Mouse (Mus musculus) G1E (cell line): ENCODE results near the gene Ccnt1. TPM values are rescaled to one million over a fixed set of nuclear protein-coding genes. Genes with fewer than 3 reads are reported as not detected.

Experiments used
- ATAC-seq: 2 replicates; pipeline ENCODE4 v1.8.0; 2016; ENCODE audit warnings: mild to moderate bottlenecking; ENCODE audit not compliant: insufficient number of reproducible peaks, poor library complexity, low FRiP score, severe bottlenecking; ENCODE audit errors: extremely low read depth
- DNase-seq: peaks from one replicate; pipeline ENCODE4 v3.0.0; 2012; ENCODE audit warnings: low spot score
- H3K27me3 ChIP-seq: 2 replicates; pipeline ENCODE4 v1.6.1; 2012; ENCODE audit warnings: mild to moderate bottlenecking, low read length, inconsistent platforms; ENCODE audit not compliant: insufficient read depth
- H3K36me3 ChIP-seq: replicated peaks from 2 replicates; pipeline ENCODE3; 2012; ENCODE audit warnings: mild to moderate bottlenecking, inconsistent platforms
- H3K4me1 ChIP-seq: 2 replicates; pipeline ENCODE4 v1.6.1; 2012; ENCODE audit warnings: low read depth, low read length, inconsistent platforms, mixed read lengths; ENCODE audit not compliant: insufficient read depth
- H3K4me3 ChIP-seq: 2 replicates; pipeline ENCODE4 v1.5.1; 2012; ENCODE audit warnings: low read depth, mild to moderate bottlenecking, inconsistent platforms, low read length, moderate library complexity, mixed read lengths
- H3K9me3 ChIP-seq: replicated peaks from 2 replicates; pipeline ENCODE4 v1.6.1; 2012; ENCODE audit warnings: inconsistent platforms
- CTCF ChIP-seq: IDR thresholded peaks from 2 replicates; pipeline ENCODE4 v1.5.1; 2012; ENCODE audit warnings: low read depth, low read length, inconsistent platforms, mixed read lengths
- GATA1 ChIP-seq: IDR thresholded peaks from 2 replicates; pipeline ENCODE4 v1.6.1; 2012; ENCODE audit warnings: borderline replicate concordance, low read length, inconsistent platforms, mixed read lengths
- GATA2 ChIP-seq: IDR thresholded peaks from 2 replicates; pipeline ENCODE4 v1.6.1; 2012; ENCODE audit warnings: low read depth, low read length, inconsistent platforms, borderline replicate concordance
- POLR2AphosphoS5 ChIP-seq: IDR thresholded peaks from 2 replicates; pipeline ENCODE4 v1.6.1; 2012; ENCODE audit warnings: low read depth, low read length, inconsistent platforms; ENCODE audit not compliant: insufficient replicate concordance
- TAL1 ChIP-seq: conservative IDR thresholded peaks from 2 replicates; pipeline ENCODE4 v1.6.1; 2012; ENCODE audit warnings: low read depth, low read length, inconsistent platforms, mixed read lengths
- polyA plus RNA-seq: library from polyadenylated mRNA; stranded (reverse); fragments of >175 nt; gene quantifications from 2 replicates; pipeline ENCODE4 v1.2.3, GENCODE M21; 2012
- total RNA-seq, 2 experiments: library from RNA; stranded (forward) in 1 of 2; stranded (reverse) in 1 of 2; fragments of 200-1000 nt in 1 of 2; fragments of >200 nt in 1 of 2; fragmentation: Nextera tagmentation in 1 of 2; gene quantifications; 2 replicates each; pipeline ENCODE4 v1.2.3; 2014 to 2017

The Ccnt1 gene
- total and polyA plus RNA-seq, 3 experiments = 6.4 to 78.2 (median 76.1) TPM

DNA sequence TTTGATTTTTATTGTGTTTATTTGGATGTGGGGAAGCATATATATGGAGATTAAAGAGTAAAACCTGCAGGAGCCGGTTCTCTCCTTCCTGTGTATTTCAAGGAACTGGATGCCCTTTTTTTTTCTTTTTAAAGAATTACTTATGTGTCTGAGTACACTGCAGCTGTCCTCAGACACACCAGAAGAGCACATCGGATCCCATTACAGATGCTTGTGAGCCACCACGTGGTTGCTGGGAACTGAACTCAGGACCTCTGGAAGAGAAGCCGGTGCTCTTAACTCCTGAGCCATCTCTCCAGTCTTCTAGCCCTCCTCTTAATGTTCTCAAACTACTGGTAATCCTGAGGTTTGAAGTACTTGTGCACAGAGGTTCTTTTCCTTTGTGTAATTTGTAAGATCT is 32.8 kb downstream of the Ccnt1 start:
- ATAC-seq = no peak
- no peak overlapping the region for H3K4me3 ChIP-seq
- H3K36me3 ChIP-seq = peaks cover 64% of the 10 kb centered on the region
- no peaks in the 10 kb centered on the region for H3K9me3 ChIP-seq
- TF ChIP-seq POLR2AphosphoS5 (no peak), GATA2 (no peak), GATA1 (no peak), CTCF (no peak), TAL1 (no peak)
- DNase-seq = no peak
- no peaks in the 10 kb centered on the region for H3K27me3 ChIP-seq
- peaks cover 14% of the 10 kb centered on the region; the same call in 1 of the 2 replicates for H3K4me1 ChIP-seq

DNA sequence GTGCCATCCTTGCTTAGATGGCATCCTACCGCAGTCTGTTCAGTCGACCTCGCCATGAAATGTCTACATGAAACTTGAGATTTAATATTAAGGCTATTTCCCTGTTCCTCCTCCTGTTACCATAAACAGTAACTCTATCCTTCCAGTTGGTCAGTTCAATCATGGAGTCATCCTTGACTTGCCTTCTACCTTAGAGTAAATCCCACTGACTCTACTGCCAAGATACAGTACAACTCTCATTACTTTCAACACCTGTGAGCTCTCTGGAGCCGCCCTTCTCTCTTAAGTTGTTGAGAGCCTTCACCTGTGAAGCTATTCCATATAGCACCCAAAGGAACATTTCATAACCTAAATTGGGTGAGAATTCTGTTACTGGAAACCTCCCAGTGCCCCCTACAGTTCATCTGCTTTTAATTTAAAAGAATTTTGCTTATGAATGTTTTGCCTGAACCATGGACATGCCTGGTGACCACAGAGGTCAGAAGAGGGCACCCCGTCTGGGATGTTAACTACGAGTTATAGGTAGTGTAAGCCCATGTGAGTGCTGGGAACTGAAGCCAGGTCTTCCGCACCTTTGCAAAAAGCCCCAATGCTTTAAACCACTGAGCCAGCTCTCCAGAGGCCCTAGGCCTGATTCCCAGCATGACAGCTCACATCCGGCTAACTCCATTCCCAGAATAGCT is 33.8 kb downstream of the Ccnt1 start:
- Histone ChIP-seq H3K36me3 (peaks cover 63% of the 10 kb centered on the region), H3K9me3 (no peaks in the 10 kb centered on the region), H3K4me1 (peaks cover 14% of the 10 kb centered on the region), H3K4me3 (no peak overlapping the region), H3K27me3 (no peaks in the 10 kb centered on the region)
- ATAC-seq (no peak), DNase-seq (no peak)
- TF ChIP-seq CTCF (no peak), GATA1 (no peak), POLR2AphosphoS5 (no peak), GATA2 (no peak), TAL1 (no peak)

DNA sequence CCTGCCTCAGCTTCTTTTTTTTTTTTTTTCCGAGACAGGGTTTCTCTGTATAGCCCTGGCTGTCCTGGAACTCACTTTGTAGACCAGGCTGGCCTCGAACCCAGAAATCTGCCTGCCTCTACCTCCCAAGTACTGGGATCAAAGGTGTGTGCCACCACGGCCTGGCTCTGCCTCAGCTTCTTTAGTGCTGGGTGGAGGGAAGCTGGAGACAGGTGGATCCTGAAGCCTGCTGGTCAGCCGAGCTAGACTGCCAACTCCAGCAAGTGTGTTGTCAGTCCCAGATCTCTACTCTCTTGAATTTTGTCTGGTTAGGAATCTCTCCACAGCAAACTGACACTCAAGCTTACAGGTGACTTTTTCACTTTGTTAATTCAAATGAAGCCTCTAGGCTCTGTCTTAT is 34.8 kb downstream of the Ccnt1 start:
- Histone ChIP-seq H3K4me1 (peaks cover 18% of the 10 kb centered on the region), H3K4me3 (no peak overlapping the region)

DNA sequence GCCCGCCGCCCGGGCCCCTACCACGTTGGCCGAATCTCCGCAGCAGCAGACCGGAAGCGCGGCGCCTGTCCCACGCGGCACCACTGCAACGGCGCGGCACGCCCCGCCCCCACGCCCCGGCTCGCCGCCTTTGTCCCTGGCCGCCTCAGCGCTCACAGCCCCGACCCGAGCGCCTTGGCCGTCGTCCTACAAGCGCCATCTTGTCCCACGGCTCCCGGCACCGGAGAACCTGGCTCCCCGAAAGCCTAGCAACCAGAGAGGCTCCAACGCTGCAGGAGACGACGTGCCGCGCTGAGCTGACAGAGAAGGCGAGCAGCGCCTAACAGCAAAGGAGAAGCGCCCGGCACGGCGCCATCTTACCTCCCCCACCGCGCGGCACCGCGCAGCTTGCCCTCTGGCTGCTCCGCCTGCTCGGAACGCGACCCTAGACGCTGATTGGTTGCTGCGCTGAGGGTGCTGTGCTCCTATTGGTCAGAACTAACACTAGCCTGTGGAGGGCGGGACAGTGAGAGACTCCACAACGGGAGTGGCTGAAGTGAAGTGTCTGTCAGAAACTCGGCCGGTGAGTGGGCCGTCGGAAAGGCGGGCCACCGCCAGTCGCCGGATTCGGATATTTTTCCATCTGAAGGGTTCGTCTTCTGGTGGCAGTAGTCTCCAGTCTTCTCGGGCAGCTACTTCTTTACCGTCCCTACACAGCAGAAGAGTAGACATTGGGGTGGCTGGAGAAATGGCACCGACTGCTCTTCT is 36.7 kb downstream of the Ccnt1 start, which contains the start of gene Kansl2:
Gene Kansl2, minus strand, starts transcription at position 384 of the 747 bp plus-strand sequence.
- Histone ChIP-seq H3K36me3 (peaks cover 61% of the 10 kb centered on the region), H3K27me3 (no peaks in the 10 kb centered on the region), H3K4me3 (peak within 1 kb of the TSS; percentile 87), H3K9me3 (no peaks in the 10 kb centered on the region), H3K4me1 (peaks cover 20% of the 10 kb centered on the region)
- TF ChIP-seq CTCF (no peak), GATA2 (no peak), POLR2AphosphoS5 (no peak), TAL1 (no peak), GATA1 (no peak)
- DNase-seq (peak; percentile 99), ATAC-seq (peak; percentile 98)

More for the DNA sequence above, 34.8 kb downstream of the Ccnt1 start:
- TF ChIP-seq TAL1 (no peak), CTCF (no peak), GATA2 (no peak), GATA1 (no peak), POLR2AphosphoS5 (no peak)
- ATAC-seq = no peak
- Histone ChIP-seq H3K9me3 (no peaks in the 10 kb centered on the region), H3K27me3 (no peaks in the 10 kb centered on the region), H3K36me3 (peaks cover 63% of the 10 kb centered on the region)
- DNase-seq = no peak

DNA sequence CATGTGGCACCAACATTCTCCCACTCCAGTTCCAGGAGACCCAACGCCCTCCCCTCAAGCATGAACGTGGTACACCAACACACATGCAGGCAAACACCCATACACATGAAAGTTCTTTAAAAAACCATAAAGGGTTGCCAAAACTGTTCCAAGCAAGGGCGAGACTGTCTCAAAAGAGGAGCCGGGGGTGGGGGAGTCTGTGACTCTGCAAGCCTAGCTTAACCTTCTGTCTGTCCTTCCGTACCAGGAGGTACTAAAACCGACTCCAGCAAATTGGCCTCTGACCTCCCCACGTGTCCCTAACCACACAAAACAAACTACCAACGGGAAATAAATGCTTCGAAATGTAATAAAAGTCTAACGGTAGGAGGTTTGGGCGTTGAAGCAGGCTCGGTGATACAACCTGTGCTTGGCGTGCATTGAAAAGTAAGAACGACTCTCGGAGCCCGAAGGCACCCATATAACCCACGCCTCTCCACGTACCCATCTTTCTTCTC is 37.6 kb downstream of the Ccnt1 start:
- Histone ChIP-seq H3K4me1 (peaks cover 28% of the 10 kb centered on the region), H3K27me3 (no peaks in the 10 kb centered on the region), H3K9me3 (no peaks in the 10 kb centered on the region), H3K36me3 (peaks cover 62% of the 10 kb centered on the region), H3K4me3 (peak overlapping the region; percentile 87)
- ATAC-seq (no peak), DNase-seq (peak; percentile 45)
- TF ChIP-seq POLR2AphosphoS5 = no peak
- TF ChIP-seq CTCF = no peak
- no peak for TF ChIP-seq GATA1
- no peak for TF ChIP-seq GATA2
- TF ChIP-seq TAL1 = no peak

DNA sequence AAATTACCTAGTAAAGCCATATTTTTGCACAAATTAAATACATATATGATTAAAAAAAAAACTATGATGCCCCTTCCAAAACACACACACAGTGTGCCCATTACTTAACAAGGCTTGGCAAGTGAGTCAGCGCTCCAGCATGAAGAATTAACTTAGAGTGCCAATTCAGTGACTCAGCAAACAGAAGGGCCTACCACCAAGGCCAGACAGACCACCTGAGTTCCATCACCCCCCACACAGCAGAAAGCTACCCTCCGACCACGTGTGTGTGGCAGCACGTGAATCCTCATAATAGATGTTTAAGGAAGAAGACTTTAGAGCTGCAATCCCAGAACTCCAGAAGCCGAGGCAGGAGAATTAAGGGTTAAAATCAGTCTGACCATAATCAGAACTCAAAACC is 38.4 kb downstream of the Ccnt1 start:
- peaks cover 64% of the 10 kb centered on the region for H3K36me3 ChIP-seq
- no peaks in the 10 kb centered on the region for H3K27me3 ChIP-seq
- DNase-seq = peak; percentile 23
- H3K4me1 ChIP-seq = peaks cover 36% of the 10 kb centered on the region
- no peak for ATAC-seq
- TF ChIP-seq GATA1 = no peak
- no peak for TF ChIP-seq POLR2AphosphoS5
- TF ChIP-seq CTCF = no peak
- no peak for TF ChIP-seq TAL1
- TF ChIP-seq GATA2 = no peak
- peak overlapping the region; percentile 87 for H3K4me3 ChIP-seq
- H3K9me3 ChIP-seq = no peaks in the 10 kb centered on the region
